ENCODE assay signal across 8 mouse cellular contexts in the genomic region with DNA sequence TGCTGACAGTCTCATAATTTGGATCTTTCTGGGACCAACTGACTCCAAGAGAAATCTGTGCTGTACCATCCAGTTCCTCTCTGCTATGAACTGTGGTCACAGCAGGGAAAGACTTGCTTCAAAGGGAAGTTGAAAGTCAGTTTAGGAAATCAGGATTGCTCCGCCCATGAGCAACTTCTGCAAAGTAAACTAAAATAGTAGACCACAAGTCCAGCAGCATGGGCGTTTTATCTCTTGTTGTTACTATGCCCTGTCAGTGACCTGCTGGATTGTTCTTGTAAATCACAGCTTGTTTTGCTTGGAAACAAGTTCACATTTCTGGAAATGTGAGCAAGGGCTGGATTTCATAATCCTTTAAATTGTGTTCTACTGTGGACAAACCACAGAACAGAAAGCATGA. TPM values are rescaled to one million over a fixed set of nuclear protein-coding genes. Genes with fewer than 3 reads are reported as not detected.
DNase-seq lines count a peak whose midpoint lies in the region; ATAC-seq lines count a peak whose summit lies in the region.

No protein-coding gene starts in this region.

- no peak overlapping the region for H3K4me3 ChIP-seq in embryonic facial prominence, embryonic 15.5 days (replicated peaks)
- peak overlapping the region; percentile 29; the same call in 1 of the 2 replicates for H3K4me3 ChIP-seq in kidney, embryonic 14.5 days (ENCODE audit: low read length)
- H3K4me3 ChIP-seq in neural tube, embryonic 15.5 days (replicated peaks): no peak overlapping the region

- no peaks in the 10 kb centered on the region for H3K36me3 ChIP-seq in embryonic facial prominence, embryonic 15.5 days
- no peaks in the 10 kb centered on the region for H3K36me3 ChIP-seq in kidney, embryonic 14.5 days (ENCODE audit: control insufficient read depth, insufficient read depth, low read length)
- no peaks in the 10 kb centered on the region for H3K36me3 ChIP-seq in neural tube, embryonic 15.5 days

- 38% methylated on average over 2 of the region's 2 CpGs for WGBS in embryonic facial prominence, embryonic 15.5 days
- 34% methylated on average over 2 of the region's 2 CpGs for WGBS in kidney, embryonic 14.5 days
- WGBS in neural tube, embryonic 15.5 days: 67% methylated on average over 2 of the region's 2 CpGs

- H3K27ac ChIP-seq in embryonic facial prominence, embryonic 15.5 days (replicated peaks): no peak overlapping the region
- H3K27ac ChIP-seq in kidney, embryonic 14.5 days (ENCODE audit: low read depth, low read length): 0 out of 2 replicates have a peak overlapping the region, but pooled peaks have one; percentile 26
- H3K27ac ChIP-seq in neural tube, embryonic 15.5 days (replicated peaks): no peak overlapping the region

- H3K4me2 ChIP-seq in embryonic facial prominence, embryonic 15.5 days (replicated peaks): no peak overlapping the region
- peak overlapping the region; percentile 17; the same call in 1 of the 2 replicates for H3K4me2 ChIP-seq in kidney, embryonic 14.5 days (replicated peaks; ENCODE audit: low read depth, low read length)
- no peak overlapping the region for H3K4me2 ChIP-seq in neural tube, embryonic 15.5 days

- no peak overlapping the region for H3K9ac ChIP-seq in embryonic facial prominence, embryonic 15.5 days
- H3K9ac ChIP-seq in kidney, embryonic 14.5 days (ENCODE audit: low read depth, low read length): no peak overlapping the region
- no peak overlapping the region for H3K9ac ChIP-seq in neural tube, embryonic 15.5 days (replicated peaks)

- no peaks in the 10 kb centered on the region for H3K4me1 ChIP-seq in embryonic facial prominence, embryonic 15.5 days
- no peaks in the 10 kb centered on the region for H3K4me1 ChIP-seq in kidney, embryonic 14.5 days (ENCODE audit: control insufficient read depth, insufficient read depth, low read length)
- H3K4me1 ChIP-seq in neural tube, embryonic 15.5 days: no peaks in the 10 kb centered on the region

- H3K27me3 ChIP-seq in embryonic facial prominence, embryonic 15.5 days: no peaks in the 10 kb centered on the region
- no peaks in the 10 kb centered on the region for H3K27me3 ChIP-seq in kidney, embryonic 14.5 days (ENCODE audit: control insufficient read depth, insufficient read depth, low read length)
- H3K27me3 ChIP-seq in neural tube, embryonic 15.5 days (replicated peaks): no peaks in the 10 kb centered on the region

- DNase-seq in layer of hippocampus, adult 11-12 months (ENCODE audit: low spot score): peak; percentile 40
- DNase-seq in layer of hippocampus, postnatal 10 days (ENCODE audit: low spot score in 2 of 2): no peak
- peak; percentile 60 for DNase-seq in lung, postnatal 25 days (ENCODE audit: low spot score)
- DNase-seq in right cerebral cortex, postnatal 25 days: no peak
- no peak for DNase-seq in spleen, postnatal 14 days (ENCODE audit: low spot score in 2 of 2)

- no peaks in the 10 kb centered on the region for H3K9me3 ChIP-seq in embryonic facial prominence, embryonic 15.5 days (replicated peaks)
- no peaks in the 10 kb centered on the region for H3K9me3 ChIP-seq in kidney, embryonic 14.5 days (ENCODE audit: control insufficient read depth, low read length)
- H3K9me3 ChIP-seq in neural tube, embryonic 15.5 days (replicated peaks): no peaks in the 10 kb centered on the region

- ATAC-seq in embryonic facial prominence, embryonic 15.5 days (ENCODE audit: insufficient number of reproducible peaks, low FRiP score, low TSS enrichment, low read depth): peak; percentile 67; the same call in 1 of the 2 replicates
- ATAC-seq in kidney, embryonic 14.5 days (ENCODE audit: low FRiP score, low TSS enrichment): peak; percentile 87
- ATAC-seq in neural tube, embryonic 15.5 days (ENCODE audit: low FRiP score): no peak

RNA-seq across cellular contexts. Expression of gene Cfh, which starts 0.4 kb away (rescaled TPM):
- 10 to 100 TPM; 14.1 to 14.4 TPM for total RNA-seq in layer of hippocampus, postnatal 10 days (2021)
- polyA plus RNA-seq in embryonic facial prominence, embryonic 15.5 days (2015; fragmentation: Nextera tagmentation; extraction: Ambion mirVana): 16.9 and 18.6 TPM in 2 replicates
- polyA plus RNA-seq in kidney, embryonic 14.5 days (2014; fragmentation: Nextera tagmentation; extraction: Ambion mirVana): 119 and 147 TPM in 2 replicates
- 13.1 and 14.8 TPM in 2 replicates for polyA plus RNA-seq in neural tube, embryonic 15.5 days (2015; fragmentation: Nextera tagmentation; extraction: Ambion mirVana)

Comparison
In these comparisons a context has a peak if more than half of its experiments do, and no peak if none do; other contexts are left out.
1. DNase-seq: peak in layer of hippocampus, adult 11-12 months (single experiment) and lung, postnatal 25 days (single experiment); none in layer of hippocampus, postnatal 10 days (0 of 2), right cerebral cortex, postnatal 25 days (single experiment) and spleen, postnatal 14 days (0 of 2).